24 mouse cellular contexts compared by ENCODE assay signal in the genomic region with DNA sequence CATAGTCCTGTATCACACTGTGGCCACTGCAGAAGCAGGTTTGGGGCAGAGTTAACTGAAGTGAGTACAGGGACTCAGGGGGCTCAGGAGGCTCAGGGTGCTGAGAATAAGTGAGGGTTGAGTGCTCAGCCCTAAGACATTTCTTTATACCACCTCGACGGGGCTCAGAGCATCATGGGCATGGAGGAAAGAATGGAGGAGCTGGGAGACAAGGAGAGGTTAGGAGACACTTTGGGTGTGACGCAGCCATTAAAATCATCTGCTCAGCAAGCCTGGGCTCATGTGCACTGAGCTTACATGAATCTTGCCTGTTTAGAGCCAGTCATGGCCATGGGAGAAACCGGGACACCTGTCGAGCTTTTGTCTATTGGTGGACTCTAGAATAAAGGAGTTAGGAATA. TPM values are rescaled to one million over a fixed set of nuclear protein-coding genes. Genes with fewer than 3 reads are reported as not detected.
DNase-seq lines count a peak whose midpoint lies in the region; ATAC-seq and TF ChIP-seq lines count a peak whose summit lies in the region.
"Had no signal": no experiment of that assay in that cellular context is flagged by ENCODE, and none has a peak within 500 bp of the region (broad histone marks: within the 10 kb centered on the region; RNA-seq: fewer than 3 reads in every experiment).

No protein-coding gene starts in this region.

- peaks cover 9% of the 10 kb centered on the region; the same call in 1 of the 2 replicates for H3K36me3 ChIP-seq in heart, adult 2 months (ENCODE audit: control insufficient read depth, insufficient read depth, low read length)
- H3K36me3 ChIP-seq in heart, embryonic 12.5 days: no peaks in the 10 kb centered on the region
- no peaks in the 10 kb centered on the region for H3K36me3 ChIP-seq in heart, postnatal 0 days (replicated peaks; ENCODE audit: control insufficient read depth, insufficient read depth, low read length)
- H3K36me3 ChIP-seq: embryonic facial prominence, embryonic 10.5 days; embryonic facial prominence, embryonic 12.5 days had no signal

- H3K27me3 ChIP-seq in heart, adult 2 months (ENCODE audit: control insufficient read depth, insufficient read depth, low read length): no peaks in the 10 kb centered on the region
- H3K27me3 ChIP-seq in heart, embryonic 12.5 days (replicated peaks): no peaks in the 10 kb centered on the region
- H3K27me3 ChIP-seq in heart, postnatal 0 days (ENCODE audit: control insufficient read depth, insufficient read depth, low read length): no peaks in the 10 kb centered on the region
- H3K27me3 ChIP-seq: CH12.LX; embryonic facial prominence, embryonic 12.5 days; forebrain, embryonic 13.5 days; Patski had no signal

- TF ChIP-seq EP300 in heart, adult 2 months (IDR thresholded peaks at IDR 0.05; ENCODE audit: insufficient read depth, low read depth, low read length): no peak
- TF ChIP-seq EP300 in heart, postnatal 0 days (IDR thresholded peaks at IDR 0.05; ENCODE audit: low read depth): no peak

- peak overlapping the region; percentile 84 for H3K27ac ChIP-seq in gastrocnemius, adult 2 months
- H3K27ac ChIP-seq in heart, adult 2 months: peak overlapping the region; percentile 72
- H3K27ac ChIP-seq in heart, embryonic 12.5 days (ENCODE audit: poor library complexity, severe bottlenecking): no peak overlapping the region
- H3K27ac ChIP-seq in heart, postnatal 0 days (ENCODE audit: low read depth): 0 out of 2 replicates have a peak overlapping the region, but pooled peaks have one; percentile 1
- H3K27ac ChIP-seq in olfactory bulb, adult 2 months (ENCODE audit: insufficient read depth, low read depth, low read length): 0 out of 2 replicates have a peak overlapping the region, but pooled peaks have one; percentile 26
- H3K27ac ChIP-seq: embryonic facial prominence, embryonic 10.5 days; embryonic facial prominence, embryonic 12.5 days; forebrain, embryonic 13.5 days had no signal

- H3K4me2 ChIP-seq in heart, embryonic 12.5 days: no peak overlapping the region
- no peak overlapping the region for H3K4me2 ChIP-seq in heart, postnatal 0 days (ENCODE audit: low read depth, low read length)
- H3K4me2 ChIP-seq: embryonic facial prominence, embryonic 12.5 days; forebrain, embryonic 13.5 days had no signal

- H3K9ac ChIP-seq in heart, adult 2 months (ENCODE audit: low read depth, low read length): no peak overlapping the region
- no peak overlapping the region for H3K9ac ChIP-seq in heart, embryonic 12.5 days
- H3K9ac ChIP-seq in heart, postnatal 0 days (replicated peaks; ENCODE audit: low read depth, low read length): no peak overlapping the region
- H3K9ac ChIP-seq: embryonic facial prominence, embryonic 12.5 days; forebrain, embryonic 13.5 days had no signal

- TF ChIP-seq CTCF in gastrocnemius, adult 2 months (IDR thresholded peaks at IDR 0.05): no peak
- no peak for TF ChIP-seq CTCF in heart, adult 2 months (IDR thresholded peaks at IDR 0.05)
- no peak for TF ChIP-seq CTCF in heart, postnatal 0 days (IDR thresholded peaks at IDR 0.05; ENCODE audit: low read depth)
- TF ChIP-seq CTCF in olfactory bulb, adult 2 months (IDR thresholded peaks at IDR 0.05; ENCODE audit: insufficient read depth, low read depth, low read length): no peak

- H3K9me3 ChIP-seq in heart, embryonic 12.5 days (replicated peaks): no peaks in the 10 kb centered on the region
- no peaks in the 10 kb centered on the region for H3K9me3 ChIP-seq in heart, postnatal 0 days (replicated peaks; ENCODE audit: control insufficient read depth, low read length)
- H3K9me3 ChIP-seq: embryonic facial prominence, embryonic 10.5 days; embryonic facial prominence, embryonic 12.5 days; forebrain, embryonic 13.5 days; G1E had no signal

- no peak for ATAC-seq in heart, embryonic 12.5 days (ENCODE audit: insufficient number of reproducible peaks, low FRiP score)
- no peak for ATAC-seq in heart, postnatal 0 days (ENCODE audit: insufficient read depth, low read depth)
- no peak for ATAC-seq in megakaryocyte-erythroid progenitor cell, adult 5-6 weeks (replicated peaks; ENCODE audit: low FRiP score, low TSS enrichment, poor library complexity, severe bottlenecking)
- ATAC-seq: activated CD4-positive, CD25-positive, alpha-beta regulatory T cell, adult 4 months; CD4-positive, CD25-positive, alpha-beta regulatory T cell, adult 4 months; forebrain, embryonic 13.5 days; Patski had no signal

- DNase-seq in gastrocnemius, adult 2 months: no peak
- DNase-seq in gastrocnemius, adult 18-20 months (ENCODE audit: low spot score): no peak
- no peak for DNase-seq in heart, adult 2 months
- DNase-seq in heart, postnatal 0 days (ENCODE audit: low spot score): no peak
- DNase-seq in heart, postnatal 36 days: no peak
- DNase-seq: adrenal gland, adult 8-10 months; adrenal gland, postnatal 14 days; adrenal gland, postnatal 36 days; B cell, adult 2 months; cerebellum, adult 11-12 months; cerebellum, adult 2 months; cerebellum, adult 9-10 months; cerebellum, postnatal 10 days had no signal

- peaks cover 11% of the 10 kb centered on the region for H3K4me1 ChIP-seq in heart, adult 2 months (ENCODE audit: control insufficient read depth, insufficient read depth, low read length)
- peaks cover 13% of the 10 kb centered on the region for H3K4me1 ChIP-seq in heart, embryonic 12.5 days (replicated peaks)
- peaks cover 33% of the 10 kb centered on the region for H3K4me1 ChIP-seq in heart, postnatal 0 days (ENCODE audit: control insufficient read depth, insufficient read depth)
- H3K4me1 ChIP-seq in olfactory bulb, adult 2 months (ENCODE audit: control insufficient read depth, insufficient read depth, low read length): peaks cover 7% of the 10 kb centered on the region
- H3K4me1 ChIP-seq: embryonic facial prominence, embryonic 10.5 days; embryonic facial prominence, embryonic 12.5 days; forebrain, embryonic 13.5 days had no signal

- WGBS in heart, adult 2 months: 92% methylated on average over 5 of the region's 5 CpGs
- 90% methylated on average over 5 of the region's 5 CpGs for WGBS in heart, embryonic 12.5 days
- WGBS in heart, postnatal 0 days: 95% methylated on average over 5 of the region's 5 CpGs
- WGBS in olfactory bulb, adult 2 months: 92% methylated on average over 5 of the region's 5 CpGs

- no peak overlapping the region for H3K4me3 ChIP-seq in gastrocnemius, adult 2 months
- H3K4me3 ChIP-seq in heart, adult 2 months: no peak overlapping the region
- no peak overlapping the region for H3K4me3 ChIP-seq in heart, embryonic 12.5 days
- H3K4me3 ChIP-seq in heart, postnatal 0 days (ENCODE audit: low read depth, low read length): no peak overlapping the region
- no peak overlapping the region for H3K4me3 ChIP-seq in olfactory bulb, adult 2 months (ENCODE audit: insufficient read depth, low read depth, low read length)
- H3K4me3 ChIP-seq: embryonic facial prominence, embryonic 10.5 days; embryonic facial prominence, embryonic 12.5 days; forebrain, embryonic 13.5 days had no signal

- no peak for TF ChIP-seq POLR2A in heart, adult 2 months (IDR thresholded peaks at IDR 0.05; ENCODE audit: insufficient read depth, low read depth, low read length)
- no peak for TF ChIP-seq POLR2A in olfactory bulb, adult 2 months (IDR thresholded peaks at IDR 0.05; ENCODE audit: insufficient read depth, low read depth, low read length)

- H3K79me2 ChIP-seq in heart, adult 2 months (replicated peaks; ENCODE audit: control insufficient read depth, insufficient read depth, low read length): peaks cover 6% of the 10 kb centered on the region

- intact Hi-C loops in gastrocnemius, adult 2 months (cut with DNase I): no loop called here
- intact Hi-C loops in heart, adult 2 months (cut with DNase I): no loop called here
- intact Hi-C loops in heart, postnatal 36 days (cut with DNase I): no loop called here

RNA-seq across cellular contexts. Expression of gene Sesn1, which starts 10.7 kb away (rescaled TPM):
- total RNA-seq in gastrocnemius, adult 2 months (2021): 10 to 100 TPM; 18.5 to 52.7 TPM
- total RNA-seq in gastrocnemius, adult 18-20 months (2021): 10 to 100 TPM; 17.0 to 40.1 TPM
- 100 to 1,000 TPM; 120 to 121 TPM for total RNA-seq in heart, adult 2 months (2021)
- 47.8 and 79.5 TPM in 2 replicates for polyA plus RNA-seq in heart, adult 2 months (2012; rRNA removed)
- 27.8 and 28.6 TPM in 2 replicates for polyA plus RNA-seq in heart, embryonic 12.5 days (2016; fragmentation: Nextera tagmentation; extraction: Ambion mirVana)
- 68.2 and 108 TPM in 2 replicates for total RNA-seq in heart, postnatal 0 days (2014; rRNA removed; ENCODE audit: low replicate concordance)
- polyA plus RNA-seq in heart, postnatal 0 days (2015; fragmentation: Nextera tagmentation; extraction: Ambion mirVana): 44.5 and 48.3 TPM in 2 replicates
- 100 to 1,000 TPM; 118 to 224 TPM for total RNA-seq in heart, postnatal 36 days (2021)
- polyA plus RNA-seq in olfactory bulb, adult 2 months (2012; ENCODE audit: insufficient read depth, insufficient read length, low replicate concordance, missing spikeins): 184 TPM in 1 of 2 replicates, not detected in the other
- 22.6 and 23.4 TPM in 2 replicates for total RNA-seq in megakaryocyte-erythroid progenitor cell, adult 5-6 weeks (2014; fragmentation: Nextera tagmentation)
- total RNA-seq in megakaryocyte-erythroid progenitor cell, adult 5-6 weeks (2017): 20.4 and 24.6 TPM in 2 replicates

RNA-seq across cellular contexts. Expression of gene Cep57l1, which starts 10.7 kb away (rescaled TPM):
- total RNA-seq in gastrocnemius, adult 2 months (2021): 1 to 10 TPM; 2.7 to 3.1 TPM
- 1 to 10 TPM; 2.0 to 2.6 TPM for total RNA-seq in gastrocnemius, adult 18-20 months (2021)
- 1 to 10 TPM; 2.3 to 2.5 TPM for total RNA-seq in heart, adult 2 months (2021)
- 0.86 and 1.3 TPM in 2 replicates for polyA plus RNA-seq in heart, adult 2 months (2012; rRNA removed)
- polyA plus RNA-seq in heart, embryonic 12.5 days (2016; fragmentation: Nextera tagmentation; extraction: Ambion mirVana): 19.3 and 21.8 TPM in 2 replicates
- total RNA-seq in heart, postnatal 0 days (2014; rRNA removed; ENCODE audit: low replicate concordance): 4.9 and 15.0 TPM in 2 replicates
- polyA plus RNA-seq in heart, postnatal 0 days (2015; fragmentation: Nextera tagmentation; extraction: Ambion mirVana): 7.1 and 9.2 TPM in 2 replicates
- 1 to 10 TPM; 2.9 to 3.7 TPM for total RNA-seq in heart, postnatal 36 days (2021)
- not detected in 2 replicates for polyA plus RNA-seq in olfactory bulb, adult 2 months (2012; ENCODE audit: insufficient read depth, insufficient read length, low replicate concordance, missing spikeins)
- 28.7 and 45.5 TPM in 2 replicates for total RNA-seq in megakaryocyte-erythroid progenitor cell, adult 5-6 weeks (2014; fragmentation: Nextera tagmentation)
- total RNA-seq in megakaryocyte-erythroid progenitor cell, adult 5-6 weeks (2017): 41.5 and 50.0 TPM in 2 replicates
